Mouse (Mus musculus) lung, embryonic 14.5 days (tissue): ENCODE measurements around the gene Btaf1. TPM values are rescaled to one million over a fixed set of nuclear protein-coding genes. Genes with fewer than 3 reads are reported as not detected.

Source experiments
- ATAC-seq: fragments of 200-750 bp; cut with Nextera tagmentation; 2 replicates; pipeline ENCODE4 v1.8.0; 2017; ENCODE audit warnings: mild to moderate bottlenecking, moderate TSS enrichment, moderate library complexity; ENCODE audit not compliant: insufficient read depth
- DNase-seq: peaks from one replicate; pipeline ENCODE4 v3.0.0-alpha.2; 2015
- H3K27ac ChIP-seq: fragments of 300-500 bp; sonication (generic); 2 replicates; pipeline ENCODE4 v1.5.1; 2014; ENCODE audit warnings: low read depth, mild to moderate bottlenecking, moderate library complexity
- H3K27me3 ChIP-seq: fragments of 300-500 bp; sonication (generic); 2 replicates; pipeline ENCODE4 v1.6.1; 2014; ENCODE audit warnings: low read length, control low read depth; ENCODE audit not compliant: insufficient read depth
- H3K36me3 ChIP-seq: fragments of 300-500 bp; sonication (generic); 2 replicates; pipeline ENCODE4 v1.6.1; 2014; ENCODE audit warnings: control low read depth; ENCODE audit not compliant: insufficient read depth
- H3K4me1 ChIP-seq: fragments of 300-500 bp; sonication (generic); 2 replicates; pipeline ENCODE4 v1.6.1; 2014; ENCODE audit warnings: antibody characterized with exemption, control low read depth; ENCODE audit not compliant: insufficient read depth
- H3K4me2 ChIP-seq: fragments of 300-500 bp; sonication (generic); 2 replicates; pipeline ENCODE4 v1.6.1; 2014; ENCODE audit warnings: mild to moderate bottlenecking
- H3K4me3 ChIP-seq: fragments of 300-500 bp; sonication (generic); 2 replicates; pipeline ENCODE4 v1.5.1; 2014; ENCODE audit warnings: low read depth, low read length
- H3K9ac ChIP-seq: fragments of 300-500 bp; sonication (generic); 2 replicates; pipeline ENCODE4 v1.6.1; 2014
- H3K9me3 ChIP-seq: fragments of 300-500 bp; sonication (generic); 2 replicates; pipeline ENCODE4 v1.6.1; 2016; ENCODE audit warnings: low read depth, low read length, control low read depth
- CTCF ChIP-seq: IDR thresholded peaks from 2 replicates; pipeline ENCODE4 v1.5.1; 2016; ENCODE audit warnings: antibody characterized with exemption, low read depth
- WGBS: fragments of 180-500 bp; shearing (Covaris S2); extraction: QIAGEN DNeasy Blood & Tissue Kit; methylation state at CpG from one replicate; pipeline ENCODE4 v1.1.7; 2014; 5-methylcytosine and 5-hydroxymethylcytosine counted together
- polyA plus RNA-seq: library from polyadenylated mRNA; unstranded; fragments of >200 nt; fragmentation: Nextera tagmentation; extraction: Ambion mirVana; gene quantifications from 2 replicates; pipeline ENCODE4 v1.2.1, GENCODE M21; 2014

Gene Btaf1
- polyA plus RNA-seq, 1 experiment from 2014 or later = 20.3 TPM

- ATAC-seq (no peak), DNase-seq (no peak)
- Histone ChIP-seq H3K9ac (no peak overlapping the region), H3K4me3 (no peak overlapping the region), H3K4me1 (no peaks in the 10 kb centered on the region), H3K9me3 (no peaks in the 10 kb centered on the region), H3K4me2 (no peak overlapping the region), H3K27me3 (no peaks in the 10 kb centered on the region), H3K36me3 (peaks cover 82% of the 10 kb centered on the region), H3K27ac (no peak overlapping the region)
- 85% methylated on average over 3 of the region's 3 CpGs for WGBS
- no peak for TF ChIP-seq CTCF
These were observed 84.0 kb downstream of the Btaf1 start for GRCm38 (mm10) chr19:37009878-37010281.

GRCm38 (mm10) chr19:37013461-37013860, 87.6 kb downstream of the Btaf1 start:
- no peak for DNase-seq
- 92% methylated on average over 6 of the region's 6 CpGs for WGBS

GRCm38 (mm10) chr19:37014173-37014939, 88.5 kb downstream of the Btaf1 start:
- WGBS = 86% methylated on average over 8 of the region's 8 CpGs
- H3K4me3 ChIP-seq = no peak overlapping the region
- H3K9me3 ChIP-seq = no peaks in the 10 kb centered on the region; the same call in 1 of the 2 replicates
- no peak overlapping the region for H3K27ac ChIP-seq
- no peak for TF ChIP-seq CTCF
- no peaks in the 10 kb centered on the region for H3K27me3 ChIP-seq
- peaks cover 43% of the 10 kb centered on the region for H3K36me3 ChIP-seq
- ATAC-seq (no peak), DNase-seq (no peak)
- H3K4me2 ChIP-seq = no peak overlapping the region
- no peak overlapping the region for H3K9ac ChIP-seq
- peaks cover 4% of the 10 kb centered on the region; the same call in 1 of the 2 replicates for H3K4me1 ChIP-seq

More at GRCm38 (mm10) chr19:37013461-37013860, 87.6 kb downstream of the Btaf1 start:
- no peak overlapping the region for H3K4me2 ChIP-seq
- H3K27ac ChIP-seq = no peak overlapping the region
- no peak for ATAC-seq
- TF ChIP-seq CTCF = no peak
- peaks cover 4% of the 10 kb centered on the region; the same call in 1 of the 2 replicates for H3K4me1 ChIP-seq
- no peaks in the 10 kb centered on the region for H3K27me3 ChIP-seq
- H3K9ac ChIP-seq = no peak overlapping the region
- no peak overlapping the region for H3K4me3 ChIP-seq
- no peaks in the 10 kb centered on the region; the same call in 1 of the 2 replicates for H3K9me3 ChIP-seq
- H3K36me3 ChIP-seq = peaks cover 52% of the 10 kb centered on the region

GRCm38 (mm10) chr19:37016890-37017289, 91.0 kb downstream of the Btaf1 start:
- no peak overlapping the region for H3K4me3 ChIP-seq
- H3K36me3 ChIP-seq = peaks cover 20% of the 10 kb centered on the region
- no peak for ATAC-seq
- no peak for DNase-seq
- no peak for TF ChIP-seq CTCF
- no peak overlapping the region for H3K9ac ChIP-seq
- WGBS = 91% methylated on average over 6 of the region's 6 CpGs
- peaks cover 4% of the 10 kb centered on the region; the same call in 1 of the 2 replicates for H3K4me1 ChIP-seq
- H3K4me2 ChIP-seq = no peak overlapping the region
- H3K9me3 ChIP-seq = no peaks in the 10 kb centered on the region; the same call in 1 of the 2 replicates
- H3K27ac ChIP-seq = no peak overlapping the region
- H3K27me3 ChIP-seq = no peaks in the 10 kb centered on the region

GRCm38 (mm10) chr19:37018411-37018810, 92.5 kb downstream of the Btaf1 start:
- no peak for TF ChIP-seq CTCF
- Histone ChIP-seq H3K36me3 (peaks cover 8% of the 10 kb centered on the region), H3K4me1 (peaks cover 4% of the 10 kb centered on the region; the same call in 1 of the 2 replicates), H3K27me3 (no peaks in the 10 kb centered on the region), H3K9ac (peak overlapping the region; percentile 43), H3K4me2 (peak overlapping the region; percentile 69), H3K27ac (no peak overlapping the region), H3K4me3 (peak overlapping the region; percentile 42), H3K9me3 (no peaks in the 10 kb centered on the region; the same call in 1 of the 2 replicates)
- ATAC-seq = peak; percentile 94
- 3% methylated on average over 26 of the region's 26 CpGs for WGBS
- DNase-seq = peak; percentile 89

GRCm38 (mm10) chr19:37018931-37019330, 93.1 kb downstream of the Btaf1 start:
- H3K9me3 ChIP-seq = no peaks in the 10 kb centered on the region; the same call in 1 of the 2 replicates
- H3K27ac ChIP-seq = no peak overlapping the region
- peaks cover 4% of the 10 kb centered on the region; the same call in 1 of the 2 replicates for H3K4me1 ChIP-seq
- peak overlapping the region; percentile 23; the same call in 1 of the 2 replicates for H3K9ac ChIP-seq
- no peak for DNase-seq
- no peaks in the 10 kb centered on the region for H3K27me3 ChIP-seq
- no peak for TF ChIP-seq CTCF
- 46% methylated on average over 5 of the region's 5 CpGs for WGBS
- ATAC-seq = peak; percentile 21
- peak overlapping the region; percentile 69 for H3K4me2 ChIP-seq
- peak overlapping the region; percentile 42 for H3K4me3 ChIP-seq
- H3K36me3 ChIP-seq = 0 out of 2 replicates have a peak, but pooled peaks cover 3% of the 10 kb centered on the region

- Histone ChIP-seq H3K9me3 (no peaks in the 10 kb centered on the region; the same call in 1 of the 2 replicates), H3K27me3 (no peaks in the 10 kb centered on the region), H3K27ac (no peak overlapping the region), H3K9ac (no peak overlapping the region), H3K4me1 (peaks cover 4% of the 10 kb centered on the region; the same call in 1 of the 2 replicates), H3K4me3 (no peak overlapping the region), H3K36me3 (no peaks in the 10 kb centered on the region), H3K4me2 (no peak overlapping the region)
- no peak for TF ChIP-seq CTCF
- DNase-seq = no peak
- ATAC-seq = no peak
- WGBS = 54% methylated on average over 5 of the region's 5 CpGs
These were observed 94.7 kb downstream of the Btaf1 start for GRCm38 (mm10) chr19:37020531-37020930.
